Mouse (Mus musculus) spleen, adult 2 months (tissue): ENCODE data around the gene Qrich2.

ENCODE experiments used
- CTCF ChIP-seq: fragments of 200-500 bp; IDR thresholded peaks from 2 replicates; pipeline ENCODE4 v1.5.1; 2011; ENCODE audit warnings: mild to moderate bottlenecking, inconsistent platforms; ENCODE audit not compliant: insufficient read depth, insufficient read length, insufficient replicate concordance; ENCODE audit errors: extremely low read depth
- POLR2A ChIP-seq: fragments of 200-500 bp; IDR thresholded peaks from 2 replicates; pipeline ENCODE4 v1.6.1; 2011; ENCODE audit warnings: low read depth, low read length, inconsistent platforms

- TF ChIP-seq POLR2A, result no peak
- TF ChIP-seq CTCF, result no peak
Observed at GRCm38 (mm10) chr11:116498596-116498995, 32.6 kb upstream of the Qrich2 start.
